Mouse (Mus musculus) hindbrain, embryonic 11.5 days (tissue): ENCODE results near the gene Ess2. TPM values are rescaled to one million over a fixed set of nuclear protein-coding genes. Genes with fewer than 3 reads are reported as not detected.

Experiments used
- ATAC-seq: fragments of 200-750 bp; cut with Nextera tagmentation; 2 replicates; pipeline ENCODE4 v1.8.0; 2017; ENCODE audit warnings: mild to moderate bottlenecking, moderate TSS enrichment, moderate library complexity; ENCODE audit not compliant: low FRiP score
- DNase-seq: peaks from one replicate; pipeline ENCODE4 v3.0.0-alpha.2; 2015; ENCODE audit warnings: low spot score
- H3K27ac ChIP-seq: fragments of 300-500 bp; sonication (generic); 2 replicates; pipeline ENCODE4 v1.5.1; 2014; ENCODE audit warnings: mild to moderate bottlenecking, low read depth, low read length
- H3K27me3 ChIP-seq: fragments of 300-500 bp; sonication (generic); 2 replicates; pipeline ENCODE4 v1.6.1; 2014; ENCODE audit warnings: mild to moderate bottlenecking, low read length, moderate library complexity, mixed read lengths; ENCODE audit not compliant: control insufficient read depth, insufficient read depth
- H3K36me3 ChIP-seq: fragments of 300-500 bp; sonication (generic); 2 replicates; pipeline ENCODE4 v1.6.1; 2014; ENCODE audit warnings: mild to moderate bottlenecking, low read length, moderate library complexity, mixed read lengths; ENCODE audit not compliant: control insufficient read depth, insufficient read depth
- H3K4me1 ChIP-seq: fragments of 300-500 bp; sonication (generic); replicated peaks from 2 replicates; pipeline ENCODE4 v1.6.1; 2014; ENCODE audit warnings: low read length, mixed read lengths; ENCODE audit not compliant: control insufficient read depth, insufficient read depth
- H3K4me2 ChIP-seq: fragments of 300-500 bp; sonication (generic); replicated peaks from 2 replicates; pipeline ENCODE4 v1.6.1; 2014; ENCODE audit warnings: mild to moderate bottlenecking, low read depth, low read length
- H3K4me3 ChIP-seq: fragments of 300-500 bp; sonication (generic); 2 replicates; pipeline ENCODE4 v1.5.1; 2014; ENCODE audit warnings: low read depth, low read length
- H3K9ac ChIP-seq: fragments of 300-500 bp; sonication (generic); 2 replicates; pipeline ENCODE4 v1.6.1; 2014; ENCODE audit warnings: low read depth, low read length
- H3K9me3 ChIP-seq: fragments of 300-500 bp; sonication (generic); 2 replicates; pipeline ENCODE4 v1.6.1; 2016; ENCODE audit warnings: low read length; ENCODE audit not compliant: control insufficient read depth
- WGBS: fragments of 180-500 bp; shearing (Covaris S2); extraction: QIAGEN DNeasy Blood & Tissue Kit; methylation state at CpG from one replicate; pipeline ENCODE4 v1.1.7; 2014; 5-methylcytosine and 5-hydroxymethylcytosine counted together
- polyA plus RNA-seq: library from polyadenylated mRNA; unstranded; fragments of >200 nt; fragmentation: Nextera tagmentation; extraction: Ambion mirVana; gene quantifications from 2 replicates; pipeline ENCODE4 v1.2.1, GENCODE M21; 2014

The Ess2 gene
- polyA plus RNA-seq, 1 experiment from 2014 or later, result 38.3 TPM

DNA sequence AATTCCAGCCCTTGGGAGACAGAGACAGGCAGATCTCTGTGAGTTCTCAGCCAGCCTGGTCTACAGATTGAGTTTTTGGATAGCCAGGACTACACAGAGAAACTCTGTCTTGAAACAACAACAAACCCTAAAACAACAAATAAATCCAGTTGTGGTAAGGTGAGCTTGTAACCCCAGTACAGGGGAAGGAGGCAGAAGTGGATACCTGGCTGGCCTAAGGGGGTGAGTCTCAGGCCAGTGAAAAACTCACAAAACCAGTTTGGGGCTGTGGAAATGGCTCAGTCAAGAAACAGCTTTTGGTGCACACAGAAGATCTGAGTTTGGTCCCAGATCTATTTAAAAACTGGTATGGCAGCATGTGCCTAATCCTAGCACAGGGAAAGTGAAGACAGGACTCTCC, 29.0 kb downstream of the Ess2 start:
- no peak for DNase-seq
- H3K36me3 ChIP-seq, result 0 out of 2 replicates have a peak, but pooled peaks cover 2% of the 10 kb centered on the region

DNA sequence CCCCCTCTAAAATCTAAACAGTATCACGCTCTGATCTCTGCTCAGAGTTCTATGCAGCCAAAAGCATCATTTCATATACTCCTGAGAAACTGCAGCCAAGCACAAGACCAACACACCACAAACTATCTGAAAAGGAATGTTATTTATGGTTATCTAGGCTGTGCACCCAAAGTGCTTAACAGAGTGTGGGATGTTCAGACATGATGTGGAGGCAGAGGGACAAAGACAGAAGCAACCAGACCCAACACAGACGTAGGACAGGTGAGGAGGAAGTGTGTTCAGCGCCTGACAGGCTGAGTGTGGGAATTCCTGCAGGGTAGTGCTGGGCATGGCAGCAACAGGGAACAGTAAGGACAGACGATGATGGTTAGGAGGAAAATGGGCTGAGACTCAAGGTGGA, 31.6 kb downstream of the Ess2 start:
- Histone ChIP-seq H3K9me3 (no peaks in the 10 kb centered on the region), H3K27me3 (no peaks in the 10 kb centered on the region), H3K27ac (no peak overlapping the region), H3K36me3 (0 out of 2 replicates have a peak, but pooled peaks cover 4% of the 10 kb centered on the region), H3K4me2 (no peak overlapping the region), H3K9ac (no peak overlapping the region), H3K4me3 (no peak overlapping the region), H3K4me1 (no peaks in the 10 kb centered on the region)
- DNase-seq (no peak), ATAC-seq (no peak)
- 94% methylated on average over 4 of the region's 4 CpGs for WGBS

More for the DNA sequence above, 29.0 kb downstream of the Ess2 start:
- H3K9ac ChIP-seq, result no peak overlapping the region
- H3K9me3 ChIP-seq, result no peaks in the 10 kb centered on the region
- no peaks in the 10 kb centered on the region for H3K4me1 ChIP-seq
- no peak overlapping the region for H3K4me3 ChIP-seq
- no peaks in the 10 kb centered on the region for H3K27me3 ChIP-seq
- H3K4me2 ChIP-seq, result no peak overlapping the region
- no peak for ATAC-seq
- H3K27ac ChIP-seq, result no peak overlapping the region

DNA sequence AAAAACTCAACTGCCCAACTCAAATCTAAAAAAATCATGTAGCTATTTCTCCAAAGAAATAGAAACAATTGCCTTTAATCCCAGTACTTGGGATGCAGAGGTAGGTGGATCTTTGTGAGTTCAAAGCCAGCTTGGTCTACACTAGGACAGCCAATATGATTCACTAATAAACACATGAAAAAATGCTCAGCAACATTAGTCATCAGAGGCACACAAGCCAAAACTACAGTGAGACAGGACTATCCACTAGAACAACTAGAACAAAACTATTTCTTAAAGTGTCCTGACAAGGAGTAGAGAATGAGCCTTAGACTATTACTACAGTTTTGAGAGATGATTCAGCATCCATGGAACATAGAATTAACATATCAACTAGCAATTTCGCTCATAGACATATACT, 35.1 kb downstream of the Ess2 start:
- Histone ChIP-seq H3K9me3 (no peaks in the 10 kb centered on the region), H3K4me1 (no peaks in the 10 kb centered on the region), H3K27me3 (no peaks in the 10 kb centered on the region), H3K27ac (no peak overlapping the region), H3K36me3 (peaks cover 6% of the 10 kb centered on the region), H3K4me3 (no peak overlapping the region), H3K4me2 (no peak overlapping the region), H3K9ac (no peak overlapping the region)
- DNase-seq (no peak), ATAC-seq (no peak)
- 93% methylated on average over 1 of the region's 1 CpGs for WGBS

DNA sequence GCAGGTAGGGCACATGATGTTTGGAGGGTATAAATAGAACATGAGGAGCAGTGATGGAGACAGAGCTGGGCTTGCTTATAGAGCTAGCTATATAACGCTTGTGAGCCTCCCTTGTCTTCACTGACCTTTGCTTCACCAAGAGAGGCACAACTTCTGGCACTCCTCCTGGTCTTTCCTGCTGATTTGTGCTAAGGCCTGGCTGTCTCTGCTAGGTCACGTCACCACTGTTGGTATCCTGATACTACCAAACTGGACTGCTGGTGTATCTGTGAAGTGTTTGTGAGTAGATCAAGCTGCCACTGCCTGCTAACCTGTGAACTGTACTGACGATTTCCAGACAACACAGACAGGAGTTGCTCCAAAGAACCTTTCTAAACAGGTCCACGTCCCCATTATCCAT, 36.0 kb downstream of the Ess2 start:
- WGBS, result 92% methylated on average over 4 of the region's 4 CpGs
- H3K36me3 ChIP-seq, result peaks cover 6% of the 10 kb centered on the region

DNA sequence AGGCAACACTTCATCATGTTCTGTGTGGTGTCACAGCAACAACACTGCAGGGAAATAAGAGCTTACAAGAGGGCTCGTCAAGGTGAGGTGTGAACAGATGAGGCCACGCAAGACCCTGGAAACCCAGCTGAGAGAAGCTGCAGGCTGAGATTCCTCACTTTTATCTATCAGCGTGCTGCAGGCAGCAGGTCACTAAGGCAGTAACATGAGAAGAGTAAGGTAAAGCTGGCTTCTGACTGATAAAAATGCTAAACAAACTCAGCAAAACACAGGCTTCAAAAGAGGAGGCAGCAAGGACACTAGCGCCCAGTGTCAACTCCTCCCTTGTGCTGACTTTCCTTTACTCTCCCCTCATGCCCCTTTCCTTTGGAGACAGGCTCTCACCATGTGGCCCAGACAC, 38.2 kb downstream of the Ess2 start:
- Histone ChIP-seq H3K9me3 (no peaks in the 10 kb centered on the region), H3K4me2 (no peak overlapping the region), H3K4me1 (no peaks in the 10 kb centered on the region), H3K27ac (no peak overlapping the region), H3K36me3 (peaks cover 6% of the 10 kb centered on the region), H3K9ac (no peak overlapping the region), H3K4me3 (no peak overlapping the region), H3K27me3 (no peaks in the 10 kb centered on the region)
- DNase-seq (no peak), ATAC-seq (no peak)
- 68% methylated on average over 4 of the region's 4 CpGs for WGBS

More for the DNA sequence above, 36.0 kb downstream of the Ess2 start:
- ATAC-seq, result no peak
- Histone ChIP-seq H3K4me2 (no peak overlapping the region), H3K9me3 (no peaks in the 10 kb centered on the region), H3K4me3 (no peak overlapping the region), H3K27me3 (no peaks in the 10 kb centered on the region), H3K27ac (no peak overlapping the region), H3K4me1 (no peaks in the 10 kb centered on the region), H3K9ac (no peak overlapping the region)
- no peak for DNase-seq

DNA sequence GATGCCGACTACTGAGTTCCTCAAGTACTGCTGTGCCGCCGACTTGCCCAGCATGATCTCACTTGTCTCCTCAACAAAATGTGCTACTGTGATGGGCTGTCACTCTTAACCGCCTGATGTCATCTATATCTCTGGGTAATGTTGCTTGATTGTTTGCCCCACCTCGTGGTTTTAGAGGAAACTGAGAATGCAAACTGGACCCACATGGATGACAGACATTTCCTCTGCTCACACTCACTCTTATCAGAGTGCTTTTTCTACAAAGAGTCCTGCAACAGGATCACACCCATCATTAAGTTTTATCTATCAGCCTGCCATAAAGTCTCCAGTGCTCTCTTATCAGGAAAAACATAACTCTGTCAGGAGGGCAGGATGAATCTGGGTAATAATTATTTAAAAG, 39.9 kb downstream of the Ess2 start:
- ATAC-seq (no peak), DNase-seq (no peak)
- Histone ChIP-seq H3K27me3 (no peaks in the 10 kb centered on the region), H3K27ac (no peak overlapping the region), H3K4me1 (no peaks in the 10 kb centered on the region), H3K4me2 (no peak overlapping the region), H3K36me3 (peaks cover 2% of the 10 kb centered on the region), H3K9me3 (no peaks in the 10 kb centered on the region), H3K9ac (no peak overlapping the region), H3K4me3 (no peak overlapping the region)
- 93% methylated on average over 5 of the region's 5 CpGs for WGBS

DNA sequence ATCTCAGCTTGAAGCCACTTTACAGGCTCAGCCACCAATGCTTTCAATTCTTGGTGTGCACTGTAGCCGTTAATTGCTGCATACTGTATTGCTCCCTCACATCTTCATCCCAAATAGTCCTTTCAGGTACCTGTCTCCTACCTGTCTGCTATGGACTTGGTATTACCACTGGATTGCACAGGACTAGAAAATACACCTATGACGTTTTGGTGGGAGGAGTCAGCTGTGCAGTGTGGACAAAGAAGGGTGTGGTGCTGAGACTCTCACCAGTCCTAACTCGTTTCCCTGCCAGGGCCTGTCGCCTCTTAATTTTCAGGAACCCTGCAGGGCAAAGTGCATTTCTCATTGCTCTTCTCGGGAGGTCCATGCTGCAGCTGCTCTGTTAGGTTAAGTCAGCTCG, 45.4 kb downstream of the Ess2 start:
- no peaks in the 10 kb centered on the region; the same call in 1 of the 2 replicates for H3K36me3 ChIP-seq
- ATAC-seq, result no peak
- WGBS, result 81% methylated on average over 6 of the region's 6 CpGs

DNA sequence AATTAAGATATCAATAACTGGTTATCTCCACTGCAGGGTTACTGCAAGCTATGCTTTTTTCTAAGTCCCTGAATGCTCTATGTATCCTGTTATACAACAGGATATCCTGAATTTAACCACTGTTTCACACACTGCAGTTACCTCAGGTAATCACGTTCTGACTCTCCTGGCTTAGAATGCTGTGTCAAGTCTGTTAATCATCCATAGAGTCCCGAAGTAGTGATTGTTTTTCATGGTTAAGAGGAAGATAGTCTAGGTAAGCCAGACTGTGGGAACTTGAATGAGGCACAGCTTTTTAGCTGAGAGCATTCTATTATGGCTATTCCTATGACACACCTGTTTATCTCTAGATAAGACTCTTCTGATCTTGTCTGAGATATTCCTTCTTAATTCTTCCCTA, 45.9 kb downstream of the Ess2 start:
- Histone ChIP-seq H3K36me3 (no peaks in the 10 kb centered on the region; the same call in 1 of the 2 replicates), H3K9ac (no peak overlapping the region), H3K27ac (no peak overlapping the region), H3K9me3 (no peaks in the 10 kb centered on the region), H3K4me2 (no peak overlapping the region), H3K27me3 (no peaks in the 10 kb centered on the region), H3K4me1 (no peaks in the 10 kb centered on the region), H3K4me3 (no peak overlapping the region)
- no peak for DNase-seq
- no peak for ATAC-seq
- 93% methylated on average over 2 of the region's 2 CpGs for WGBS

More for the DNA sequence above, 45.4 kb downstream of the Ess2 start:
- Histone ChIP-seq H3K9me3 (no peaks in the 10 kb centered on the region), H3K27ac (no peak overlapping the region), H3K4me2 (no peak overlapping the region), H3K27me3 (no peaks in the 10 kb centered on the region), H3K4me3 (no peak overlapping the region), H3K4me1 (no peaks in the 10 kb centered on the region), H3K9ac (no peak overlapping the region)
- DNase-seq, result no peak

DNA sequence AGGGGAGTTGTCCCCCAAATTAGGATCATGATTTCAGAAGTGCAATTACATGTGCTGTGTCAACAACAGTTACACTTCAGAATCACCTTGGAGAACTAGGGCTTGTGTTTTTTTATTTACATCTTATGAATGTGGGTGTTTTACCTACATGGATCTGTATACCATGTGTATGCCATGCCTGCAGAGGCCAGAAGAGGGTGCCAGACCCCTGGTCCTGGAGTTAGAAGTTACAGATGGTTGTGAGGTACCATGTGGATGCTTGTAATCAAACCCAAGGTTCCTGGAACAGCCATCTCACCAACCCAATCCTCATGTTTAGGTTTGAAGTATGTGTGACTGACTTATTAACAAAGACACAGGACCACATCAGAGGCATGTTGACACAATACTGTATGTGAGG, 52.6 kb downstream of the Ess2 start:
- Histone ChIP-seq H3K27me3 (no peaks in the 10 kb centered on the region), H3K4me1 (no peaks in the 10 kb centered on the region), H3K9ac (no peak overlapping the region), H3K9me3 (no peaks in the 10 kb centered on the region), H3K27ac (no peak overlapping the region), H3K4me3 (no peak overlapping the region), H3K36me3 (0 out of 2 replicates have a peak, but pooled peaks cover 9% of the 10 kb centered on the region), H3K4me2 (no peak overlapping the region)
- ATAC-seq (no peak), DNase-seq (peak; percentile 42)
